Mouse (Mus musculus): ENCODE measurements at regions not wholly inside any gene's neighbourhood (a gene's known extent, or its start where the extent isn't known, plus 50 kb on each side); places are given as distances from the start of the nearest gene placed in this dataset.

- Histone ChIP-seq H3K36me3 (no peaks in the 10 kb centered on the region), H3K27ac (replicated peaks) (no peak overlapping the region), H3K4me1 (peaks cover 9% of the 10 kb centered on the region), H3K4me3 (no peak overlapping the region), H3K27me3 (ENCODE audit: low read depth, poor library complexity, severe bottlenecking) (peaks cover 5% of the 10 kb centered on the region; the same call in 1 of the 2 replicates), H3K9me3 (replicated peaks) (no peaks in the 10 kb centered on the region)
- DNase-seq (ENCODE audit: low spot score): no peak
- 88% methylated on average over 5 of the region's 5 CpGs for WGBS
Observed at GRCm38 (mm10) chr7:130106961-130107360, 413.2 kb downstream of the Ate1 start.

- 0 out of 2 replicates have a peak, but pooled peaks cover 3% of the 10 kb centered on the region for H3K27me3 ChIP-seq (ENCODE audit: low read depth, poor library complexity, severe bottlenecking)
- WGBS: 90% methylated on average over 17 of the region's 17 CpGs
Observed at GRCm38 (mm10) chr7:130108362-130108761, 411.8 kb downstream of the Ate1 start.

More at GRCm38 (mm10) chr7:130108362-130108761, 411.8 kb downstream of the Ate1 start:
- Histone ChIP-seq H3K4me3 (no peak overlapping the region), H3K27ac (replicated peaks) (no peak overlapping the region), H3K36me3 (no peaks in the 10 kb centered on the region), H3K4me1 (peaks cover 9% of the 10 kb centered on the region), H3K9me3 (replicated peaks) (no peaks in the 10 kb centered on the region)
- DNase-seq (ENCODE audit: low spot score): no peak

Measured in midbrain, embryonic 10.5 days (tissue).